Mouse (Mus musculus) c-Kit-positive CD71-positive TER-119-positive erythroid progenitor cells, embryonic 14.5 days (primary cell): Measurements from ENCODE around the gene Zfp296.
"Not testable (repeated sequence)": the region's sequence is repeated elsewhere in the genome, so short reads cannot be mapped to it uniquely, and the experiment has no call there.

Source experiments
- DNase-seq: peaks from one replicate; pipeline ENCODE4 v3.0.0-alpha.2; 2013; ENCODE audit warnings: low spot score

Gene Zfp296

DNA sequence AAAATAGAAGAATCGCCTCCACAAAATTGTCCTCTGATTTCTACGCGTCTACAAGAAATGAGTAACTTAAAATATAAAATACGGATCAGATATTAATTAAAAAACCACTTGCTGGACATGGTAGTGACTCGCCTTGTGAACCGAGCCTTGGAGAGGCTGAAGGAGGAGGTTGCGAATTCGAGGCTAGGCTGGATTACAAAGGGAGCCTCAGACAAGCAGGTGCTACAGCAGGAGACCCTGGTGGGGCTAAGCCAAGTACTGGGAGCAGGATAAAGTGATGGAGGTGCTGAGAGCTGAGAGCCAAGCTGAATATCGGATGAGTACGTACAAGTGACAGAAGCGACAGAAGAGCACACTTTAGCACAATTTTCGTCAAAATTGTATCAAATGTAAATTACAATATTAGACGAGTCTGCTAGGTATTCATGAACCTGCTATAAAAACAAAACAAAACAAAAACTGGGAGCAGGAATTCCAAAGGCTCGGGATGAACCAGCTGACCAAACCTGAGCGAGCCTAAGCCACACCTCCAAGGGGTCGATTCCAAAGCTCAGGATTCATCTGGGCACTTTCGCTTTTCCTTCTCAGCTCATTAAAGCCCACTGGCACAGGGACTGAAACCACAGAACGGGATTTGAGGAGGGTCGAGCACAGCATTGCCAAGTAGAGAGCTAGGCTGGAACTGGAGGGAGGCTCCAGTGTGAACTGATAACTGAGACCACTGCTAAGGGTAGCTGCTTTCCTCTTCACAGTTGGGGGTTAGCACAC lies 14.3 kb upstream of the Zfp296 start, which contains the start of gene Ppp1r37:
TSS of gene Ppp1r37 (minus strand) at position 434 of the 768 bp plus-strand sequence.
- no peak for DNase-seq

- peak; percentile 87 for DNase-seq
Observed at GRCm38 (mm10) chr7:19563884-19564283, 13.2 kb upstream of the Zfp296 start.

DNA sequence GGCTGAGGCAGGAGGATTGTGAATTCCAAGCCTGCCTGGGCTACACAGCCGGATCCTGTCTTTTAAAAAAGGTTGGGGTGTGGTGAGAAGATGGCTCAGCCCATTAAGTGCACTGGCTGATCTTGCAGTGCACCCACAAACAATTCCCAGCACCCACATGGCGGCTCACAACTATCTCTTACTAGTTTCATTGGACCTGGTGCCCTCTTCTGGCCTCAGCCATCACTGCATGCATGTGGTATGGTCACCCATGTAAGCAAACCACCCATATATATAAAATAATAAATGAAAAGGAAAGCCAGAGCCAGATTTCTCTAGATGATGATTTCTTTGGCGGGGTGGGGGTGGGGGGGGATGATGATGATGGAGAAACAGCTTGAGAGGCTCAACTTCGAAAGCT lies 12.6 kb upstream of the Zfp296 start:
- DNase-seq: no peak

GRCm38 (mm10) chr7:19565803-19566202 lies 11.3 kb upstream of the Zfp296 start:
- no peak for DNase-seq

DNA sequence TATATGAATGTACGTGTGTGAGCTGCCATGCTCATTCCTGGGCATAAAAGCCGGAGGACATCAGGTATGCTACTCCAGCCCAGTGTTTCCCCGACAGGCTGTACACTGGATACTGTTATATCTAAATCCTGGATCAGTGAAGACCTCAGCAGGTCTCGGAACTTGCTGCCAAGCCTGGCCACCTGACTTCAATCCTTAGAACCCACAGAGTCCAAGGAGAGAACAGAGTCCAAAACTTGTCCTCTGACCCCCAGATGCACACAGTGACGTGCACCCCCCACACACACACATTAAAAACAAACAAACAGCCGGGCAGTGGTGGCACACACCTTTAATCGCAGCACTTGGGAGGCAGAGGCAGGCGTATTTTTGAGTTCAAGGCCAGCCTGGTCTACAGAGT lies 9.7 kb upstream of the Zfp296 start:
- no peak for DNase-seq

GRCm38 (mm10) chr7:19569647-19570046 lies 7.4 kb upstream of the Zfp296 start:
- DNase-seq: no peak

GRCm38 (mm10) chr7:19572926-19573775 lies 3.9 kb upstream of the Zfp296 start:
- DNase-seq: peak; percentile 82

- DNase-seq: no peak
Observed at GRCm38 (mm10) chr7:19573776-19574140, 3.3 kb upstream of the Zfp296 start.

GRCm38 (mm10) chr7:19575559-19575958 lies 1.5 kb upstream of the Zfp296 start:
- DNase-seq: no peak

DNA sequence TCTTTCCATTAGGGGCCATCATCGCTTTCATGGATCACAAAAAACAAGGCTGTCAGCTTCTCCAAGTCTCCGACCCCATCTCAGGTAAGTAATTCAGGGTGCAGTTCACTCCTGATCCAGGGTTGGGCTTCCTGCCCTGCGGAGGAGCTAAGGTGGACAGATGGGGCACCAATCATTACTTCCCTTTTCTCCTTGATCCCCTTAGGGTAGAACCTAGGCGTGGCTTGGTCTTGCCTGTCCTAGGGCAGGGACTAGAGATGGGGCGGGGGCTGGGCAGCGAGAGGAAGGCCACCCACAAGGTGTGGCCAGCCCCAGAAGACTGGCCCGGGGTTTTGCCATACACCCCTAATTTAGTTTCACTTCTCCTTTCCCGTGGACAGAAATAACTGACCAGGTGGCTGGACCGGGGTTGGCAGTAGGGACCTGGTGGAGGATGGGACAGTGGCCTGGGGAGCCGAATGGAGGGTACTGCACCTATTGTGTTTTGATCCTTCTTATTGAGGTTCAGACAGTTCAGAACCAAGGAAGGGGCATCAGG lies 859 bp downstream of the Zfp296 start:
- no peak for DNase-seq

- no peak for DNase-seq
Observed at GRCm38 (mm10) chr7:19578436-19578835, 1.3 kb downstream of the Zfp296 start.

DNA sequence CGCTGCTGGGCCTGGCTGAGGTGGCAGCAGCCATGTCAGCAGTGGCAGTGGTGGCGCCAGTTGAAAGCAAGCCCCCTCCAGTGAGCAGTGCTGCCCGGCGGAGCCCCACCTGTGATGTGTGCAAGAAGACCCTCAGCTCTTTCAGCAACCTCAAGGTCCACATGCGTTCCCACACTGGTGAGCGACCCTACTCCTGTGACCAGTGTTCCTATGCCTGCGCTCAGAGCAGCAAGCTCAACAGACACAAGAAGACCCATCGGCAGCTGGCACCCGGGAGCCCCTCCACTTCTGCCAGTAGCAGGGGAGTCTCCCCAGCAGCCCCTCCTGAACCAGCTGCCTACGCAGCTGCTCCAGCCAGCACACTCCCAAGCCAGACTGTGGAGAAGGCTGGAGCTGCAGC lies 2.7 kb downstream of the Zfp296 start:
- DNase-seq: no peak

DNA sequence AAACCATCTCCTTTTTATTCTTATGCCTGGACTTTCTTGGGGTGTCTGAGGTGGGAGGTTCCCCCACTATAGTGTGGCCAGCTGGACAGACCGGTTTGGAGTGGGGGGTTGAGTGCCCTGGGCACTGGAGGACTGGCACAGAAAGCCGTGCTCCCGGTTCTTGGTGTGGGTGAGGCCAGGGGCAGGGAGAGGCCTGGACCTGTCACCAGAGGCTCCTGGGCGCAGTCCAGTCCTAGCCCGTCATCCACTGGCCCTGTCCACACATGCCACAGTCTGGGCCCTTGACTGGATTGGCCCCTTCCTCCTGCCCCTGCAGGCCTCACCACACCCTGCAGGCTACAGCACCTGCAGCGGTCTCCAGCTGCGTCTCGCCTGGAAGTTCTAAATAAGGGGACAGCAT lies 3.5 kb downstream of the Zfp296 start:
- DNase-seq: no peak

DNA sequence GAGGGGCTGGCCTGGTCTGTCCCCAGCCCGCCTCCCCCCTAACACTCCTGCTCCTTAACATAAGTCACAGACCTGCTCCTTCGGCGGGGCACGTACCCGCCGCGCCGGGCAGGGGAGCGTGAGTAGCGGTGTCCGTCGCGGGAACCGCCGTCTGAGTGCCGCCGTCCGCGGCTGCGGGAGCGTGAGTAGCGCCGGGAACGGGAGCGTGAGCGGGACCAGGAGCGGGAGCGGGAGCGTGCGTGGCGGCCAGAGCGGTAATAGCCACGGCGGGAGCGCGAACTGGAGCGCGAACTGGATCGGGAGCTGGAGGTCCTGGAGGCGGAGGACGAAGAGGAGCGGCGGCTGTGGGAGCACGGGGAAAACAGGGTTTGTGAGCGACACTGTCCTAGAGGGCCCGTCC lies 9.2 kb downstream of the Zfp296 start:
- DNase-seq: no peak

DNA sequence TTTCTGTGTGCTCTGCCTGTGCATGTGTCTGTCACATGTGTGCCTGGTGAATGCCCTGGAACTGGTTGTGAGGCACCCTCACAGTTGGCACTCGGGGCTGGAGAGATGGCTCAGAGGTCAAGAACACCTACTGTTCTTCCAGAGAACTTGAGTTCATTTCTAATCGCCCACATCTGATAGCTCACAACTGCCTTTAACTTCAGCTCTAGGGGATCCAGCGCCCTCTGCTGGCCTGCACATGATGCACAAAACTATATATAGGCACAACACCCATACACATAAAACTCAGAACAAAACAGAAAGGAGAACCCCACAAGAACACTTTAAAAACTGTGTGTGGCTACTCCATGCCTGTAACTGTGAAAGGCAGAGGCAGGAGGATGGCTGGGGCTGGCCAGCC lies 12.1 kb downstream of the Zfp296 start:
- peak; percentile 75 for DNase-seq

DNA sequence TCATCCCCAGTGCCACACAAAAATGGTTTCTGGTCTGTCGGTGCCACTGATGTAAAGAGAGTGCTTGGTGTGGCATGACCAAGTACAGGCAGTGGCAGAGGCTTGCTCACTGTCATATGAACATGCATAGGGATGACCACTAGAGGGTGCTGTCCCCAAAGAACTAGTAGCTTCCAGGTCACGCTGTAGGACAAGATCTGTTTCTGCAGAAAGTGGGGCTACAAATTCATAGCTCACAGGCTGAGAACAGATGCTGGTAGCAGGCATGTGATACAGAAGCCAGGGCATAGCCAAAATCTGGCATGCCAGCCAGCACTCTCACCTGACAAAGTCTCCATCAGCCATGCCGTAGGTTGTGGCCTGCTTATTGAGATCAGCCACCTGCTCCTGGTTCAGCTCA lies 12.8 kb downstream of the Zfp296 start:
- peak; percentile 86 for DNase-seq

DNA sequence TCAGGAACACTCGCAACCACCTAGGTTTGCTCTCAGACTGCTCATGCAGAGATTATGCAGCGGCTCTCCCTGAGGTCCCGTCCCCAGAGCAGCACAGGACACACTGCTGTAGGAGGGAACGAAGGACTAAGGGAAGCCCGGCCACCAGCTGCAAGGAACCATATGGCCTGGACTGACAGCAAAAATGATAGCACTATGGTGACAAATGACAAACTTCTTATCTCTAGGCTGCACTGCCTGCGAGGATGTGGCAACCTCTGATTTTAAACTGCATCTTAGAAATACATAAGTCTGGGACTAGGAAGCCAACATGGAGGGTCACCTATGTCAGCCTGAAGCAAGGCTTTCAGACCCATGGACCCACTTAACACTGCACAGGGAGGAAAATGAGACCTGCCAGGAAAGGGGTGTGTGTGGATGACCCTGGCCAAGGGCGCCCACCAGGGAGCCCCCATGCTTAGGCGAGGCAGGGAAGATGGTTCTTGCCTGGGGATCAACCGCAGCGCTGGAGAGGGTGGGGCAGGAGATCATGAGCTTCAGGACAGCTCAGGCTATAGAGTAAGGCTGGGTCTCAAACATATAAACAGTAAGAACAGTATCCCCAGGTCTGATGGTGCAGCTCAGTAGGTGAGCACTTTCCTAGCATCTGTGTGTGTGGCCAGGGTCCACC lies 16.1 kb downstream of the Zfp296 start:
- DNase-seq: no peak

DNA sequence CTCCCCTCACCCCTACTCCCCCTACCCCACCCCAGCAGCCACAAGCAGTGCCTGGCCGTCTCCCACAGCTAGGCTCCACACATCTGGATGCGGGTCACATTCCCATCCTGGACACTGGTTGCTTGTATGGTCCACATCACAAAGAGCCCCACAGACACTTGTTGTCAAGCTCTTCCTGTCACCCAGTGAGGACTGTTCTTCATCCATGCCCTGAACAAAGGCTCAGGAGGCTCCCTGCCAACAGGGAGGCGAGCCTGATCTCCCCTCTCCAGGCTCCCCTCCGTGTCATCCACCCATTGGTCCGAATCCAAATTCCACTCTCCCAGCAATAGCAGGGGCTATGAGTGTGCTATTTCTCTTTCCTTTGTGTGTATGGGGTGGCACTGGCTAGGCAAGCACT lies 23.5 kb downstream of the Zfp296 start:
- DNase-seq: no peak

DNA sequence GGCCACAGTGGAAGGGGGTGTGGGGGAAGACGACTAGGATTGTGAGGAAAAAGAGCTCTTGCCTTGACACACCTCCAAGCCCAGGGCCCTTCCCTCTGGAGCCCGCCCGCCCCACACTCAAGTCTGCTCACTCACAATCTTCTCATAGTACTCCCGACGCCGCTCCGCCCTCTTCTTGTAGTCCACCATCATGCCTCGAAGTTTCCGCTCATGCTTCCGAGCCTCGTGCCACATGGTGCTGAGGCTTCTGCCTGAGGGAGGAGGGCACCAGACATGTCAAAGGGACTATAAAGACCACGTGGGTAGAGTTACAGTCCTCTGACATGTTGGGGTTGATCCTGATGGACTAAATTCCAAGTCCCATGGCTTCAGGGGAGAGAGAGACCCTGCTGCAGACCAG lies 26.0 kb downstream of the Zfp296 start:
- DNase-seq: no peak

DNA sequence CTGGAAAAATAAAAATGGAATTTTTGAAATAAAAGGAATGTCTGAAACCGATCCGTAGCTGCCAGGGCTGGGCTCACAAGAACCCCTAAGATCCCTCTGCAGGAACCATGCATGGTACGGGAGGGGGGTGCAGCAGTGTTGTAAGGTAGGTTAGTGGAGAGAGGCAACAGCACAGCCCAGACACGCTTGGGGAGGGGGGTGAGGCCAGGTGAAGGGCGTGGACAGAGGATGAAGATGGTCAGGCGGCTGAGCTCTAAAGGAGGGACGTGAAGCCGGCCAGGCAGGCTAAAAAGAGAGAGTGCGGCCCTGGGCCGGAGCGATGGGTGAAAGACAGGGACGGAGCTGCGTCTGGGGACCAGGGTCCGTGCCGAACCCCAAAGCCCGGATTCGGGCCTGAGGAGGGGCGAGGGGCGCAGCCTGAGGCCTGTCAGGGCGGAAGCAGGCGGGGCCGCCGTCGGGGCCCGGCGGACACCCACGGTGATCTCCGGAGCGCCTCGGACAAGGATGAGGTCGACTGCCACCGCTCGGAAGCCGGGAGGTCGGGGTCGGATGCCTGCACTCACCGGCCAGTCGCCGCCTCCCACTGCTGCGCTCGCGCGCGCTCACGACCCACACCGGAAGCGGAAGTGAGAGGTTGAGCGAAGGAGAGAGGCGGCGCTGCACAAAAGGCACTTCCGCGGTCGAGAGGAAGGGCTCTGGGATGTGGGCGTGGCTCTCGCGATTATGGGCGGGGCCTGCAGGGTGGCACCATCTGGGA lies 26.9 kb downstream of the Zfp296 start, which contains the start of gene Clasrp:
TSS of gene Clasrp (minus strand) at position 638 of the 757 bp plus-strand sequence.
- peak; percentile 94 for DNase-seq

DNA sequence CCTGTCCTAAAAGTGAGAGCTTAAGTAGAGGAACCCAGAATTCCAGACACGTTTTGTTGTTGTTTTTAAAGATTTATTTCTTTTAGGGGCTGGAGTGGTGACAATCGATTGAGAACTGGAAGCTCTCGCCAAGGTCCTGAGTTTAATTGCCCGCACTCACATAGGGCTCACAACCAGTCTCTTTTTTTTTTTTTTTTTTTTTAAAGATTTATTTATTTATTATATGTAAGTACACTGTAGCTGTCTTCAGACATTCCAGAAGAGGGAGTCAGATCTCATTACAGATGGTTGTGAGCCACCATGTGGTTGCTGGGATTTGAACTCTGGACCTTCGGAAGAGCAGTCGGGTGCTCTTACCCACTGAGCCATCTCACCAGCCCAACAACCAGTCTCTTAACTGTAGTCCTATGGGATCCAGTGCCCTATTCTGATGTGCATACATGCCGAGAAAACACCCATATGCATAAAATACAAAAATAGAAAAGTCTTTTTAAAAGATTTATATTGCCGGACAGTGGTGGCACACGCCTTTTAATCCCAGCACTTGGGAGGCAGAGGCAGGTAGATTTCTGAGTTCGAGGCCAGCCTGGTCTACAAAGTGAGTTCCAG lies 27.6 kb downstream of the Zfp296 start:
- DNase-seq: not testable (repeated sequence)
